Mouse (Mus musculus) lung, adult 10 weeks (tissue): ENCODE data around the gene Slc35b1. TPM values are rescaled to one million over a fixed set of nuclear protein-coding genes. Genes with fewer than 3 reads are reported as not detected.

Experiments used
- polyA plus RNA-seq: library from polyadenylated mRNA; stranded (reverse); fragments of 350-450 nt; fragmentation: Illumina TruSeq; extraction: RNeasy Lipid Tissue Mini Kit (QIAGEN cat#74804); gene quantifications from one replicate; pipeline ENCODE4 v1.2.3, GENCODE M21; 2014; ENCODE audit warnings: low read depth, low replicate concordance; ENCODE audit not compliant: insufficient read depth

Slc35b1 gene
- 55.0 TPM for polyA plus RNA-seq

GRCm38 (mm10) chr11:95384319-95384972 is at the start of gene Slc35b1:
Slc35b1 (plus strand) TSS chr11:95384692.

GRCm38 (mm10) chr11:95336568-95337128 is 47.8 kb upstream of the Slc35b1 start, which contains the start of gene Fam117a:
Fam117a (plus strand) TSS chr11:95337018.

GRCm38 (mm10) chr11:95413641-95414535 is 29.4 kb downstream of the Slc35b1 start, which contains the start of gene Spop:
Spop (plus strand) TSS chr11:95414080.

Other genes with a start within 250 kb of the Slc35b1 start
- 0.34 TPM for gene Dlx4, start 238.4 kb upstream of the Slc35b1 start, polyA plus RNA-seq
- gene Tac4, start 123.2 kb upstream of the Slc35b1 start, polyA plus RNA-seq: 0.25 TPM
- gene Kat7, start 74.4 kb upstream of the Slc35b1 start, polyA plus RNA-seq: 18.6 TPM
- gene Fam117a, start 47.7 kb upstream of the Slc35b1 start, polyA plus RNA-seq: 19.8 TPM
- 123 TPM for gene Spop, start 29.4 kb downstream of the Slc35b1 start, polyA plus RNA-seq
- 8.1 TPM for gene Nxph3, start 129.9 kb downstream of the Slc35b1 start, polyA plus RNA-seq
- gene Ngfr, start 203.0 kb downstream of the Slc35b1 start, polyA plus RNA-seq: 0.44 TPM